Mouse (Mus musculus): ENCODE measurements around the gene C87977.
"Not testable (repeated sequence)": the region's sequence is repeated elsewhere in the genome, so short reads cannot be mapped to it uniquely, and the experiment has no call there.

C87977 gene

DNA sequence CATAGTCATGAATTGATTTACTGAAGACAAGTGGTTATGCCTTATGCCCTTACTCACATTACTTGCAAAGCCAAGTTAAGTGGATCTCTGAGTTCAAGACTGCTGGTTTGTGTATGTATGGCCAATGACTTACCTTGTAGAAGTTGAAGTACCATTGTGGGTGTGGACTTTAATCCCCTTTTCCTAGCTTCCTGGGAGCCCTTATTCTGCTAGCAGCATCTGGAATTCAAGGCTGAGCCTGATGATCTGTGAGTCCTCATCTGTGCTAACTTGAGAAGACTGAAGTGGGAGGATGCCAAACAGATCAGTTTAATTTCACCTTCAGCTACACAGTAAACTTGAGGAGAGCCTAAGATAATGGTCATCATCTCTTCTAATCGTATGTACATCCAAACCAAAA lies at the start of gene C87977:
TSS of gene C87977 (minus strand) at position 101 of the 400 bp plus-strand sequence.
- not testable (repeated sequence) for DNase-seq (ENCODE audit: low spot score)

DNA sequence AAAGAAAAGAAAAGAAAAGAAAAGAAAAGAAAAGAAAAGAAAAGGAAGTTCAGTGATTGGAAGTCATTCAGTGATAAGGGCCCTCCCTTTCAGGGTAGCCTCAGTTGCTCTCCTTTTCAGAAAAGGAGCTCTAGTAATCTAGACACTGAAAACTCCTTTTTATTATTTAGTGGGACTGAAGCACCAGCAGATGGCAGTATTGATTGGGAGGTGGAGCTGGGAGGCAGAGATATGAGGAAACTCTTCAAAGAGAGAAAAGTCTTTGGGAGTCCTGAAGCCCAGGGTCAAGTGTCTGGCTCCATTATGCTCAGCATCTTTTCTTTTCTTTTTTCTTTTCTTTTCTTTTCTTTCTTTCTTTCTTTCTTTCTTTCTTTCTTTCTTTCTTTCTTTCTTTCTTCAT lies 41.6 kb upstream of the C87977 start:
- not testable (repeated sequence) for DNase-seq (ENCODE audit: low spot score)

DNA sequence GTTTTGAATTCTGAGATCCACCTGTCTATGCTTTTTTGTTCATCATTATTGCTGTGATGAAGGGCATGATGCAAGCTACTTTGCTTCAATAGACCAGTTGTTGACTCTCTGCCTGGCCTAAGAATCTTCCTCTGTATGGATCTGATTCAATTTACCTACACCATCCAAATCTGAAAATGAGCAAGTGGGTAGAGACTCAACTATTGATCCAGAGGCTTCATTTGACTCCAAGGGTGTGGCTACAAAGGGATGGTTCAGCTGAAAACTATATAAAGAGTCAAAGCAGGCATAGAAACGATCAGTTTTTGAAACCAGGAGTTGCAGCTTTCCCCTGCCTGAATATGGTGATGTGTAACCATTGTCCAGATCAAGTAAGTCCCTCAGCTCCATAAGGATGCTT lies 22.7 kb downstream of the C87977 start, which contains the start of gene Oog2:
TSS of gene Oog2 (plus strand) at position 301 of the 400 bp plus-strand sequence.
- DNase-seq (ENCODE audit: low spot score), result no peak

DNA sequence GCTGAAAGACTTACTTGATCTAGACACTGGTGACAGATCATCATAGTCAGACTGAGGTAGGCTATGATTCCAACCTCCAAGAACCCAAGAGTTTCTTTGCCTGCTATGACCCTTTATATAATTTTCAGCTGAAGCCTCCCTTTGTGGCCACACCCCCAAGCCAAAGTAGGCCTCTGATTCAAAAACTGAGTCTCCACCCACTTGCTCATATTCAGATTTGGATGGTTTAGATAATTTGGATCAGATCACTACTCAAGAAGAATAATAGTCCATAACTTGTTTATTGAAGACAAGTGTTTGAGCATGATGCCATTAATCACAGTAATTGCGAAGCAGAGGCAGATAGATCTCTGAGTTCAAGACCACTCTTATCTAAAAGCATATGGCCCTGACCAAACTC lies 50.6 kb downstream of the C87977 start, which contains the start of gene Oog3:
TSS of gene Oog3 (minus strand) at position 101 of the 400 bp plus-strand sequence.
- DNase-seq (ENCODE audit: low spot score), result no peak
